Mouse (Mus musculus) MN1 (cell line): ENCODE results near the gene Olfr1230.

Experiments used
- DNase-seq: peaks from one replicate; pipeline ENCODE4 v3.0.0-alpha.2; 2016; ENCODE audit warnings: low spot score

Olfr1230 gene

DNA sequence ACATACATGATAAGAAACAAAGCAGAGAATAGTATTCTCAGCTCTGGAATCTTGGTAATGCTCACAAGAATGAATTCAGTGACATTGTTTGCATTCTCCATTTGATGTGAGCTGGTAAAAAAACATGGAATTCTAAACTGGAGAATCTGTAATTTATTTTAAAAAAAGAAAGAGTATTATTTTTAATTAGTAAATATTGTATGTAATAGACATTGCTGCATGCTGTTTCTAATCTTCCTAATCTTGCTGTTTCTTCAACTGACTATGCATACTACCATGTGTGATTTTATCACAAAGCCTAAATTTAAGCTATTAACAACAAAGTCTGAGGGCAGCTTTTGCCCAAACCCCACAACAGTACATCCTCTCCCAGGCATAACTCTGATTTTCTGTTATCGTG is at the start of gene Olfr1230:
Gene Olfr1230 (minus strand): TSS at position 101 of the 400 bp plus-strand sequence.
- DNase-seq, result no peak

DNA sequence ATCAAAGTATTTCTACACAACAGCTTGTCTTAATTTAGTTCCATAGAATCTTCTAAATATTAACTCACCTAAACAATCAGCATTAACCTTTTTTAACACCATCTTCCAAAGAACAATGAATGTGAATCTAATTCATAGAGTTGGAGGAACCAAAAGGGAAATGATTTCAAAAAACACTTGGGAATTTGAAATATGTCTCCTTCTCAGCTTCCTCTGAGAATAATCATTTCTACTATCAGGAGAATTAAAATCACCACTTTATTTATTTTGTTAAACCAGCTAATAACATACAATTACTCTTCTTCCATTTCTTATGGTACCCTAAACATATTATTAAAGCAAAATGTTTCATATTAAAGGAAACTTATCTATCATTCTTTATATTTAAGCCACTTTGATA is 45.2 kb upstream of the Olfr1230 start, which contains the start of gene Olfr1233:
Gene Olfr1233 (minus strand): TSS at position 101 of the 400 bp plus-strand sequence.
- DNase-seq, result no peak

DNA sequence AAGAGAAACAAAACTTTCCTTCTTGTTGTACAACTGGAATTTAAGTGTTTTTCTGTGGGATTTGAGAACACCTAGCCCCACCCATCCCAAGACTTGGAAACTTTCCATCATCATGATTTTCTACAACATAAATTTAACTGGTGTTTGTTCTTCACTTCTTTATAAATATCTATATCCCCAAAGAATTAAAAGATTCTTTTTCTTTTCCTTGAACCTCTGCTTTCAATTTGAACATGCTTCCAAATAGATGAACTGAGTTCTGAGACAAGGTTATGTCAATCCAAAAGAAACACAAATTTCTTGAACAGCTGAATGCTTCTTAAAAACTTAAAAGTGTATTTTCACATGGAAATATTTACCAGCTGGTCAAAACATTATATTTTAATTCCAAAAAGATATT is 32.5 kb upstream of the Olfr1230 start, which contains the start of gene Olfr1232:
Gene Olfr1232 (minus strand): TSS at position 101 of the 400 bp plus-strand sequence.
- DNase-seq, result no peak

DNA sequence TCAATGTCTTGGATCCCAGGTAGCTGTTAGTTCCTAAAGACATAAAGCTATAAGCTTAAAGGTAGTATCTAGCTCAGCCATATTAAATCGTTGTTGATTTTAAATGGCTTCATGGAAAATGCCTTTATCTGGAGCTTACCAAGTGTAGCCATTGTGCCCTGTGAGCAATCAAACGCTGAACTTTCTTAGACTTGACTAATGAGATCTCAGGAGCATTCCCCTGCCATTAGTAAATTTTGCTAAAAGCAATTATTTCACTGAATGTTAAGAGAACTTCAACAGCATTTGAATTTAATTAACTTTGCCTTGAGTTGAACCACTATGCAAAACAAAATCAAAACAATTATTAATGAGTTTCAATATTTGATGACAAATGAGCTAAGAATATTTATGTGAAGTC is 9.9 kb upstream of the Olfr1230 start, which contains the start of gene Olfr1231:
Gene Olfr1231 (minus strand): TSS at position 101 of the 400 bp plus-strand sequence.
- DNase-seq, result no peak

DNA sequence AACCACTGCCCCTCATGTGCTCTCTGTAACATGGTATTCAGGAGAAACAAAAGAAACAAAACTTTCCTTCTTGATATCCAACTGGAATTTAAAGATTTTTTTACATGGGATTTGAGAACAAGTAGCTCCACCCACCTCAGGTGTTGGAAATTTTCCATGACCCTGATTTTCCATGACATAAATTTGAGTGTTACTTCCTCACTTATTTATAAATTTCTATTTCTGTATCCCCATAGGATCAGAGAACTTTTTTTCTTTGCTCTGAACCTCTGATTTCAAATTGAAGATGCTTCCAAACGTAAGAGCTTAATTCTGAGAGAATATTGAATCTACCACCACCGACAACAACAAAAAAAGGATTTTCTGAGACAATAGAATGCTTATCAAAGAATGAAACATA is 9.2 kb downstream of the Olfr1230 start, which contains the start of gene Olfr1229:
Gene Olfr1229 (minus strand): TSS at position 101 of the 400 bp plus-strand sequence.
- no peak for DNase-seq

DNA sequence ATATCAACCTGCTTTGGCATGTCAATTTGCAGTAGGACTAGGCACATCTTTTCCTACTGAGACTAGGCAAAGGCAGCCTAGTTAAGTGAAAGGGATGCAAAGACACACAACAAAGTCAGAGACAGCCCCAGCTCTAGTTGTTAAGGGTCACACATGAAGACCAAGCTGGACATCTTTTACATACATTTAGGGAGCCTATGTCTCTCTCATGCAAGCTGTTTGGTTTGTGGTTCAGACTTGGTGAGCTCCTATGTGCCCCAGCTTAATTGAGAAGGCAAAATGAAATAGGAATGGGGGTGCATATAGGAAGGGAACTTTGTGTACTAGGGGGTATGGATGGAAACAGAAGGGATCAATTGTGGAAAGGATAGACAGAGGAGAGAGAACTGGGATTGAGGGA is 43.1 kb downstream of the Olfr1230 start, which contains the start of gene Olfr1228:
Gene Olfr1228 (minus strand): TSS at position 101 of the 400 bp plus-strand sequence.
- no peak for DNase-seq
